In the genomic region with DNA sequence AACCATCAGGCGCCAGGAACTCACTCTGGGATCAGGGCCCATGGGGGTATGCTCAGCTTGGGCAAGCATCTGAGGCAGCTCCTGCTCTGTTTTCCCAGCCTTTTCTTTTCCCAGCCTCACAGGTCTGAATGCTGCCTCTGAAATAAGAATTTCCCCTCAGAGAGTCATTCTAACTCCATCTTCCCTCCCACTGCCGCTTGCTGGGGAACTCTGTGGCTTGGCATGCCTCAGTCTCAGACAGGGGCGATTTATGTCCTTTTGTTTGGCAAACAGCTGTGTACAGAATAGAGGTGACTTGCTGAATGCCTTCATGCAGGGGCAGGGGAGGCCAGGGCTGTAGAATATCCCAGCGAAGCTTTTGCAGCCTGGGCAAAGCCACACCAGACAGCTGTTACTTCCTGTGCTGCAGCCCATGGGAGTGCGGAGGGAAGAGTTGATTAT, we compare ENCODE assay signal across 17 mouse cellular contexts.
DNase-seq lines count a peak whose midpoint lies in the region; ATAC-seq and TF ChIP-seq lines count a peak whose summit lies in the region.
"Had no signal": no experiment of that assay in that cellular context is flagged by ENCODE, and none has a peak within 500 bp of the region (broad histone marks: within the 10 kb centered on the region; RNA-seq: fewer than 3 reads in every experiment).

No protein-coding gene starts in this region.

- H3K4me1 ChIP-seq in midbrain, embryonic 10.5 days, result peaks cover 10% of the 10 kb centered on the region
- H3K4me1 ChIP-seq in midbrain, embryonic 14.5 days (ENCODE audit: control insufficient read depth, insufficient read depth, low read length), result 0 out of 2 replicates have a peak, but pooled peaks cover 5% of the 10 kb centered on the region
- H3K4me1 ChIP-seq in hindbrain, postnatal 0 days (ENCODE audit: insufficient read depth, low read length), result peaks cover 5% of the 10 kb centered on the region; the same call in 1 of the 2 replicates
- peaks cover 12% of the 10 kb centered on the region; the same call in 1 of the 2 replicates for H3K4me1 ChIP-seq in neural tube, embryonic 14.5 days (ENCODE audit: control insufficient read depth, insufficient read depth, low read length)

- no peak overlapping the region for H3K9ac ChIP-seq in midbrain, embryonic 14.5 days (replicated peaks; ENCODE audit: low read length)
- H3K9ac ChIP-seq in hindbrain, postnatal 0 days (replicated peaks; ENCODE audit: low read length), result no peak overlapping the region
- H3K9ac ChIP-seq in neural tube, embryonic 14.5 days (replicated peaks; ENCODE audit: low read depth, low read length), result no peak overlapping the region
- H3K9ac ChIP-seq: heart, embryonic 13.5 days; lung, embryonic 15.5 days; midbrain, embryonic 13.5 days had no signal

- no peaks in the 10 kb centered on the region for H3K36me3 ChIP-seq in midbrain, embryonic 10.5 days
- H3K36me3 ChIP-seq in midbrain, embryonic 14.5 days (ENCODE audit: control insufficient read depth, insufficient read depth, low read length), result no peaks in the 10 kb centered on the region
- no peaks in the 10 kb centered on the region for H3K36me3 ChIP-seq in hindbrain, postnatal 0 days (ENCODE audit: insufficient read depth, low read length)
- no peaks in the 10 kb centered on the region for H3K36me3 ChIP-seq in neural tube, embryonic 14.5 days (ENCODE audit: control insufficient read depth, insufficient read depth, low read length)
- H3K36me3 ChIP-seq: heart, embryonic 13.5 days; lung, embryonic 15.5 days; midbrain, embryonic 13.5 days had no signal

- no peak for ATAC-seq in midbrain, embryonic 14.5 days (ENCODE audit: low FRiP score, low TSS enrichment)
- ATAC-seq in hindbrain, postnatal 0 days, result no peak
- ATAC-seq in neural tube, embryonic 14.5 days (ENCODE audit: low read depth), result peak; percentile 74; the same call in 1 of the 2 replicates
- ATAC-seq: activated CD4-positive, CD25-positive, alpha-beta regulatory T cell, adult 4 months; midbrain, embryonic 13.5 days had no signal

- WGBS in midbrain, embryonic 10.5 days, result 53% methylated on average over 5 of the region's 5 CpGs
- WGBS in midbrain, embryonic 14.5 days, result 36% methylated on average over 5 of the region's 5 CpGs
- 18% methylated on average over 5 of the region's 5 CpGs for WGBS in hindbrain, postnatal 0 days
- 8% methylated on average over 5 of the region's 5 CpGs for WGBS in neural tube, embryonic 14.5 days

- H3K4me2 ChIP-seq in midbrain, embryonic 14.5 days (ENCODE audit: low read length), result no peak overlapping the region
- no peak overlapping the region for H3K4me2 ChIP-seq in hindbrain, postnatal 0 days (ENCODE audit: low read depth, low read length)
- H3K4me2 ChIP-seq in neural tube, embryonic 14.5 days (ENCODE audit: low read depth, low read length), result no peak overlapping the region
- H3K4me2 ChIP-seq: heart, embryonic 13.5 days; lung, embryonic 15.5 days; midbrain, embryonic 13.5 days had no signal

- no peak for TF ChIP-seq CTCF in hindbrain, postnatal 0 days (IDR thresholded peaks at IDR 0.05; ENCODE audit: low read depth)

- H3K9me3 ChIP-seq in midbrain, embryonic 10.5 days (replicated peaks), result no peaks in the 10 kb centered on the region
- H3K9me3 ChIP-seq in midbrain, embryonic 14.5 days (ENCODE audit: control insufficient read depth, low read length), result no peaks in the 10 kb centered on the region
- no peaks in the 10 kb centered on the region for H3K9me3 ChIP-seq in hindbrain, postnatal 0 days (ENCODE audit: low read length)
- no peaks in the 10 kb centered on the region for H3K9me3 ChIP-seq in neural tube, embryonic 14.5 days (ENCODE audit: control insufficient read depth, low read length)
- H3K9me3 ChIP-seq: heart, embryonic 13.5 days; lung, embryonic 15.5 days; midbrain, embryonic 13.5 days had no signal

- intact Hi-C loops in gastrocnemius, postnatal 14 days (cut with DNase I; ENCODE audit: low total_unique reads), result no loop called here
- intact Hi-C loops in gastrocnemius, postnatal 36 days (cut with DNase I), result no loop called here
- intact Hi-C loops in left cerebral cortex, postnatal 36 days (cut with DNase I), result no loop called here

- peak overlapping the region; percentile 59; the same call in 1 of the 2 replicates for H3K27ac ChIP-seq in midbrain, embryonic 10.5 days (replicated peaks)
- no peak overlapping the region for H3K27ac ChIP-seq in midbrain, embryonic 14.5 days (replicated peaks; ENCODE audit: low read depth, low read length)
- H3K27ac ChIP-seq in hindbrain, postnatal 0 days, result no peak overlapping the region
- H3K27ac ChIP-seq in neural tube, embryonic 14.5 days (ENCODE audit: low read depth, low read length), result peak overlapping the region; percentile 81
- H3K27ac ChIP-seq: heart, embryonic 13.5 days; lung, embryonic 15.5 days; midbrain, embryonic 13.5 days had no signal

- H3K4me3 ChIP-seq in midbrain, embryonic 10.5 days, result no peak overlapping the region
- no peak overlapping the region for H3K4me3 ChIP-seq in midbrain, embryonic 14.5 days (replicated peaks; ENCODE audit: low read depth, low read length)
- no peak overlapping the region for H3K4me3 ChIP-seq in hindbrain, postnatal 0 days (ENCODE audit: low read length)
- no peak overlapping the region for H3K4me3 ChIP-seq in neural tube, embryonic 14.5 days (ENCODE audit: low read depth, low read length)
- H3K4me3 ChIP-seq: heart, embryonic 13.5 days; lung, embryonic 15.5 days; midbrain, embryonic 13.5 days had no signal

- peaks cover 28% of the 10 kb centered on the region for H3K27me3 ChIP-seq in midbrain, embryonic 10.5 days (ENCODE audit: low read depth, poor library complexity, severe bottlenecking)
- H3K27me3 ChIP-seq in midbrain, embryonic 14.5 days (ENCODE audit: control insufficient read depth, insufficient read depth, low read length), result peaks cover 10% of the 10 kb centered on the region
- H3K27me3 ChIP-seq in hindbrain, postnatal 0 days (ENCODE audit: insufficient read depth, low read length), result 0 out of 2 replicates have a peak, but pooled peaks cover under 1% of the 10 kb centered on the region
- H3K27me3 ChIP-seq in neural tube, embryonic 14.5 days (ENCODE audit: control insufficient read depth, insufficient read depth, low read length), result peaks cover under 1% of the 10 kb centered on the region; the same call in 1 of the 2 replicates

- DNase-seq in gastrocnemius, postnatal 14 days, result peak; percentile 21
- DNase-seq in gastrocnemius, postnatal 36 days, result no peak
- DNase-seq in midbrain, embryonic 10.5 days (ENCODE audit: low spot score), result no peak
- DNase-seq in midbrain, embryonic 14.5 days, result no peak
- DNase-seq in hindbrain, postnatal 0 days (ENCODE audit: low spot score), result peak; percentile 17
- DNase-seq in left cerebral cortex, postnatal 36 days (ENCODE audit: low spot score in 2 of 2), result no peak
- no peak for DNase-seq in heart, postnatal 4 days
- DNase-seq: cerebellum, adult 8-10 months; gastrocnemius, postnatal 10 days; kidney, postnatal 25 days; right cerebral cortex, adult 18-20 months; spleen, adult 18-20 months had no signal

Comparison
In these comparisons a context has a peak if more than half of its experiments do, and no peak if none do; other contexts are left out.
1. DNase-seq: peak in gastrocnemius, postnatal 14 days (single experiment) and hindbrain, postnatal 0 days (single experiment); none in gastrocnemius, postnatal 36 days (0 of 2), midbrain, embryonic 10.5 days (single experiment), midbrain, embryonic 14.5 days (single experiment), left cerebral cortex, postnatal 36 days (0 of 2) and heart, postnatal 4 days (single experiment).
2. H3K27ac ChIP-seq: peak in midbrain, embryonic 10.5 days (single experiment) and neural tube, embryonic 14.5 days (single experiment); none in midbrain, embryonic 14.5 days (single experiment) and hindbrain, postnatal 0 days (single experiment).